Mouse (Mus musculus): Measurements from ENCODE around the gene Ctrb1. TPM values are rescaled to one million over a fixed set of nuclear protein-coding genes. Genes with fewer than 3 reads are reported as not detected.

Ctrb1 gene
- polyA plus RNA-seq, 1 experiment from 2014 or later: not detected

DNA sequence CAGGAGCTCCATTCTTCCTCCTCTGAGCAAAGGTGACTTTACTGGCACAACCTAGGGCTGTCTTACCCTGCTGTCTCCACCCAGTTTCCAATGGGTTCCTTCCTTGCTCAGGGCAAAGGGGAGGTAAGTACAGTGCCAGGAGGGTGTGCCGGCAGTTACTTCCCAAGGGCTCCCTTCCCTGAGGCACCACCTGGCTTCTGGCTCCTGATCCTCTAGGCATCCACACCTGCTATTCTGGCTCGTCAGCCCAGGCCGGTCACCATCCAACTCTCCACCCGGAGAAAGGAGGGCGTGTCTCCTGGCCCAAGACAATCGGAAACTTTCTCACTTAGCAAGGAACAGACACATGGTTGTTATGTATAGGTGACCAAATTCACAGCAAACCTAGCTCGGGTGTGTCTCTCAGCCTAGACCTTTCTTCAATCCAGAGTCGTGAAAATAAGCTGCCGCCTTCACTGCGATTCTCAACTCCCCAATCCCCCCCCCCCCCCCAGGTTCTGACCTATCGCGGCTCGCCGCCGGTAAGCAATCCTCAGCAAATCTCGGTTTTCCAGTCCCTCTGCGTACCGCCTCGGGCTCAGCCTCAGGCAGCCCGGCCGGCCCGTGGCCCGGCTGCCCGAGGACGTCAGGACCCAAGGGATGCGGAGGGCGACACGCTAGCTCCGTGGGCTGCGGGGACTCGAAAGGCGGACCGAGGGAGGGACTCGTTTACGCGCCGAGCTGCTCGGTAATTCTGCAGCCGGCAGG lies 40.6 kb upstream of the Ctrb1 start:
- DNase-seq (ENCODE audit: low spot score): no peak
- H3K27ac ChIP-seq: peak overlapping the region; percentile 95
- WGBS: under 1% methylated on average over 39 of the region's 39 CpGs

DNA sequence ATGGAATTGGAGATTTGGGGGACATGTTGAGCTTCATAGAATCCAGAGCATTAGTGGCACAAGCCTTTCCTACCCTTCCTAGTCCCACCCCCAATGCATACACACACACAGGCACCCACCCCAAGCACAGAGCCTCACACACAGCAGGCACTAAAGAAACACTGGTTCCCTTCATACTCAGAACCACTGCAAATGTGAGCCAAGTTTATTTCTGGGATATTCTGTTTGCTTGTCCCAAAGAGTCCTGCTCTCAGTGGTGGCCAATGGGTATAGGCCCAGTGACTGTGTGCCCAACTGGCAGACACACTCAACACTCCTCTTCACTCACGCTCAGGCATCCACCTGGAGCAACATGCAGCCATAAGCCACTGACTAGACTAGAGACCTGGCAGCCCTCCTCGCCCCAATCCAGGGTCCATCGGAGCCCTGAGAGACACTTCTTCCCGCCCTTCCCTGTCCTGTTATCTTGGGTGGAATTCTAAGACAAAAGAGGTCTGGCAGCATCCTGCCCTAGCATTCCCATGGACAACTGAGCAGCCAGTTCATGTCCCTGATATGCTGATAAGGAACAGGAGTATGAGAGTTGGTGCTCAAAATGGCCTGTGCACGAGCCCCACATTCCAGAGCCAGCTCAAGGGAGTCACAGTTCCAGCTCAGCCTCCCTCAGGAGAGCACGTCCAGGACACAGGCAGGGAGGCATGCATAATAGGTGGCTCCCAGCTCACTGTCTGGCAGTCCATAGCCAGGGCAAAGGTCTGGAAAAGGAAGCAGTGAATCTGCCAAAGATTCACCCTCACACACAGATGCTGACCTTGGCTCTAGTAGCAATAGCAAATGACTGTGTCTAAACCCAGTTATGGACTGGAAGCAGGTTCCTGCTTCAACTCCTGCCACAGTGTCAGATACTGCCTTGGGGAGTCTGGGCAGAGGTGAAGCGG lies 38.7 kb upstream of the Ctrb1 start:
- H3K27me3 ChIP-seq (ENCODE audit: insufficient read depth, poor library complexity, severe bottlenecking): no peaks in the 10 kb centered on the region
- H3K4me1 ChIP-seq: peaks cover 93% of the 10 kb centered on the region
- WGBS: 22% methylated on average over 7 of the region's 7 CpGs
- DNase-seq (ENCODE audit: low spot score): no peak
- H3K36me3 ChIP-seq: 0 out of 2 replicates have a peak, but pooled peaks cover 2% of the 10 kb centered on the region
- no peaks in the 10 kb centered on the region for H3K9me3 ChIP-seq
- H3K27ac ChIP-seq: peak overlapping the region; percentile 95
- peak overlapping the region; percentile 86 for H3K4me3 ChIP-seq

More for the DNA sequence above, 40.6 kb upstream of the Ctrb1 start:
- Histone ChIP-seq H3K36me3 (peaks cover 2% of the 10 kb centered on the region; the same call in 1 of the 2 replicates), H3K27me3 (ENCODE audit: insufficient read depth, poor library complexity, severe bottlenecking) (no peaks in the 10 kb centered on the region), H3K4me3 (peak overlapping the region; percentile 86), H3K9me3 (no peaks in the 10 kb centered on the region), H3K4me1 (peaks cover 95% of the 10 kb centered on the region)

DNA sequence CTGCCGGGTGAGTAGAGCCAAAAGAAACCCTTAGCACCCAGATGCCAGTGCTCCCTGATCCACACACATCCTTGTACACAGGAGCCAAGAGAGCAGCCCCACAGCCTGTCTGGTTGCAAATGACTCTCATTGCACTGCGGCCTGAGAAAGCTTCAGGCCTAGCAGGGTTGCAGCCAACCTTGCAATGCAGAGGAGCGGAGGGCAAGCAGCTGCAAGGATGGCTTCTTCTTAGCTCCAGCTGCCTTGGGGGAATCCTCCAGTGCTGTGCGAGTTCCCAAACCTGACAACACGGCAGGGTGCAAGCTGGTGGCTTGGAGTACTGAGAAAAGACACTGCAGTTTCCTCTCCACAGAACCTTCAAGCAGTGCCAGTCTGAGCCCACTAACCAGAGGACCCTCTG lies 37.7 kb upstream of the Ctrb1 start:
- peak overlapping the region; percentile 95 for H3K27ac ChIP-seq
- peaks cover 92% of the 10 kb centered on the region for H3K4me1 ChIP-seq
- H3K9me3 ChIP-seq: no peaks in the 10 kb centered on the region
- DNase-seq (ENCODE audit: low spot score): no peak
- H3K27me3 ChIP-seq (ENCODE audit: insufficient read depth, poor library complexity, severe bottlenecking): no peaks in the 10 kb centered on the region
- 74% methylated on average over 5 of the region's 5 CpGs for WGBS
- 0 out of 2 replicates have a peak, but pooled peaks cover 2% of the 10 kb centered on the region for H3K36me3 ChIP-seq
- H3K4me3 ChIP-seq: no peak overlapping the region

DNA sequence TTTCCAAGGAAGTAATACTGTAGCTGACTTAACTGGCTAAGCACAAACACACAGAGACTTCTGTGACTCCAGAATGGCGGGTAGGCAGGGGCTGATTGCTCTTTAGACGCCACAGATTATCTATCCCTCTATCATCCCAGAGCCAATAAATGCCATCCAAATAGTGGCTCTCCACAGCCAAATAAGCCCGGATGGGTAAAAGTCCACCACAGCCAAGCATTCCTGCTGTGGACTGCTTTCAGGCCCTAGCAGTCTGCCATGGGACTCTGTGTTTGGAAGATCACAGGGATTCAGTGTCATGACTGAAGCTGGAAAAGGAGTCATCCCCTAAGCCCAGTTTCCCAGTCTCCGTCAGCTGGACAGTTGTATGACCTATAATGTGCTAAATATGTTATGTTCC lies 36.7 kb upstream of the Ctrb1 start:
- DNase-seq (ENCODE audit: low spot score): no peak
- 65% methylated on average over 4 of the region's 4 CpGs for WGBS
- Histone ChIP-seq H3K27ac (peak overlapping the region; percentile 91; the same call in 1 of the 2 replicates), H3K4me3 (no peak overlapping the region), H3K4me1 (peaks cover 82% of the 10 kb centered on the region), H3K36me3 (0 out of 2 replicates have a peak, but pooled peaks cover 5% of the 10 kb centered on the region), H3K27me3 (ENCODE audit: insufficient read depth, poor library complexity, severe bottlenecking) (no peaks in the 10 kb centered on the region), H3K9me3 (no peaks in the 10 kb centered on the region)

DNA sequence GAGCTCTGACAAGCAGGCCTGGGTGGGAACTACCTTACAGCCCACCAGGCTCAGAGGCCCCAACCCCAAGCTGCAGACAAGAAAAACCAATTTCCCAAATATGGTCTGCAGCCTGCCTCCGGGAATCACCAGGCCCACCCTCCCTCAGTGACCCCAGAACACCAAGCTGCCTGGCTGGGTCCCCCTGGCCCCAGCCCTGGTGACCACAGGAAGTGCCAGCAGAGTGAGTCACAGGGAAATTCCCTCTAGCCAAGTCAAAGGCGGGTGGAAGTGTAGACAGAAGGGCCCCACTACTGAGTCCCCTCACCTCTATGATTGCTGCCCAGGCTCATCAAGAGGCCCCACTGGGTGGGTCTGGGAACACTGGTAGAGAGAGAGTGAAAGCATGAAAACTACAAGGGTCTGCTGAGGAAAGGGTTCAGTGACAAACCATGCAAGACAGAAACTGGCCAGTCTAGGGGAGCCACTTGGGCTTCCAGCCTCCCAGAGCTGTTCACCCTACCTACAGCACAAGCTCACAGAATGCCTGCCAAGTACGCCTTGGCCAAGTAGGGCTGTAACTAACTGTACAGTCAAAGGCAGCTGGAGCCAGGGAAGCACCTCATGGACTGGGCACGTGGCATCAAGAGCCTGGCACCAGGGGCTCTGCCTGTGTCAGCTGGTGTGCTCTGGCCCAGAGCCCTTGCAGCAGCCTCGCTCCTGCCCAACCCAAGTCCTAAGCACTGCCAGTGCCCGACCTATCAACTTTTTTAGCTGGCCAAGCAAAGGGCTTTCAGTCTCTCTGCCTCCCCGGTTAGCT lies 35.5 kb upstream of the Ctrb1 start:
- H3K27me3 ChIP-seq (ENCODE audit: insufficient read depth, poor library complexity, severe bottlenecking): no peaks in the 10 kb centered on the region
- peaks cover 9% of the 10 kb centered on the region for H3K36me3 ChIP-seq
- H3K27ac ChIP-seq: peak overlapping the region; percentile 91
- H3K4me1 ChIP-seq: peaks cover 77% of the 10 kb centered on the region
- H3K4me3 ChIP-seq: peak overlapping the region; percentile 36
- WGBS: 36% methylated on average over 7 of the region's 7 CpGs
- H3K9me3 ChIP-seq: no peaks in the 10 kb centered on the region
- peak; percentile 93 for DNase-seq (ENCODE audit: low spot score)

DNA sequence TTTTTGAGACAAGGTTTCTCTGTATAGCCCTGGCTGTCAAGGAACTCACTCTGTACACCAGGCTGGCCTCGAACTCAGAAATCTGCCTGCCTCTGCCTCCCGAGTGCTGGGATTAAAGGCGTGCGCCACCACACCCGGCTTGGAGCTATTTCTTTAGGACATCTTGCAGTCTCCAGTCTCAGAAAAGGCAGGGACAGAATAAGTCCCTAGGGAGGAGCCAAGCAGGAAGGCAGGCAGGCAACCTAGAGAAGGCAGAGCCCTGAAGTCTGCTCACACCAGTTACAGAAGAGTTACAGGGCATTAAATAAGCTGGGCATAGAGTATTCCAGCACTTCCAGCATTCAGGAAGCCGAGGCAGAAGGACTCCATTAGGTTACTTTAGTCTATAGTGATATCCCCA lies 34.5 kb upstream of the Ctrb1 start:
- Histone ChIP-seq H3K36me3 (peaks cover 19% of the 10 kb centered on the region), H3K27me3 (ENCODE audit: insufficient read depth, poor library complexity, severe bottlenecking) (no peaks in the 10 kb centered on the region), H3K4me1 (peaks cover 77% of the 10 kb centered on the region), H3K4me3 (no peak overlapping the region), H3K27ac (peak overlapping the region; percentile 91), H3K9me3 (no peaks in the 10 kb centered on the region)
- no peak for DNase-seq (ENCODE audit: low spot score)
- 88% methylated on average over 6 of the region's 6 CpGs for WGBS

DNA sequence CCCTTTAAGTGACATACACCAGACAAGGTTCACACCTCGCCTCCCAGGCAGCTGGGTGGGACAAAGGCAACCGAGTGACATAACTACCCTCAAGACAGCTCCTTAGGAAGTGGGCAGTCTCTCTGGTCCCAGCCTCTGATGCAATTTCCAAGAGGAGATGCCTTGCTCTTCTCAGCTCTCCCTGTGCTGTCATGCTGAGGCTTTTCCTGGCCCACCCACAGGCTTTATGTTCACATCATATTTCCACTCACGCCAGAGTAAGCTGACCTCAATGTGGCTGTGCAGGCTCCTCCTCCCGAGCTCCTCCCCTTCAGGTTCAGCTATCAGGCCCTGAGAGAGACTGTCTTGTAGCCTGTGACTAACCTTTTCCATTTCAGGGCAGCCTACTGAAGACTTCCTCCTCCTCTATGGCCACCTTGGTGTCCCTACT lies 29.3 kb upstream of the Ctrb1 start:
- H3K4me3 ChIP-seq: no peak overlapping the region
- WGBS: 51% methylated on average over 4 of the region's 4 CpGs
- H3K27ac ChIP-seq: peak overlapping the region; percentile 11; the same call in 1 of the 2 replicates
- H3K4me1 ChIP-seq: peaks cover 74% of the 10 kb centered on the region
- no peaks in the 10 kb centered on the region for H3K27me3 ChIP-seq (ENCODE audit: insufficient read depth, poor library complexity, severe bottlenecking)
- peaks cover 51% of the 10 kb centered on the region for H3K36me3 ChIP-seq
- no peak for DNase-seq (ENCODE audit: low spot score)
- no peaks in the 10 kb centered on the region for H3K9me3 ChIP-seq

DNA sequence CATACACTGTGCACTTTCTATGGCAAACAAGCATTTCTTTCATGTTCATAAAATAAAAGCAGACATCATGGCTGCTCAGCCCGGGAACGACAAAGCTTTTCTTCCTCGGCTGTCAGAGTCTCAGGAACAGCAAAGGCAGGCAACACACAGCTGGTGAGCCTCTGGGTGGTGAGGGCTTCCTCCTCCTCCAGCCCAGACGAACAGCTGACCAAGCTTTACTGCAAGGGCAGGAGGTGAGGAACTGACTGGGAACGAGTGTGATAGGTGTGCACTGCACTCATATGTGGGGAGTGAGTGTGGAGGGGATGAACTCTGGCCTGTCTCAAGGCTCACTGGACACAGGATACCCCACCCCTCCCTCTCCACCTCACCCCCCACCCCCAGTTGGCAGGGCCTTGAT lies 28.1 kb upstream of the Ctrb1 start:
- Histone ChIP-seq H3K4me1 (peaks cover 63% of the 10 kb centered on the region), H3K27me3 (ENCODE audit: insufficient read depth, poor library complexity, severe bottlenecking) (no peaks in the 10 kb centered on the region), H3K27ac (peak overlapping the region; percentile 23; the same call in 1 of the 2 replicates), H3K4me3 (no peak overlapping the region), H3K36me3 (peaks cover 63% of the 10 kb centered on the region), H3K9me3 (no peaks in the 10 kb centered on the region)
- DNase-seq (ENCODE audit: low spot score): no peak
- 61% methylated on average over 5 of the region's 5 CpGs for WGBS

DNA sequence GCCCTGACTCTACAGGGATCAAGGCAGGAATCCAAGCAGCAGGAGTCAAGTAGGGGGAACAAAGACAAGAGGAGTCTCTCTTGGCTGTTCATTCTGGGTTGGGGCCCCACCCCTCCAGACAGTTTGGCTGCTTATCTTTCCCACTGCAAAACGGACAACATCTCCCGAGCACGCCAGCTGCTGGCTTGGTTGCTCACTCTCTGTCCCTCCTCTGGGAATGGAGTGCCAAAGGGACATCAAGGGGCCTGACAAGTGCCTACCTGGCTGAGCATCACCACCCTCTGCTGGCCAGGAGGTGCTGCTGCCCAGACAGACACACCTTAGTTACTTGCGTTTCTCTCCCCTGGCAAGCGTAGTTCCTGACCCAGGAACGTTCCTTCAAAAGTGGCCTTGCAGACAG lies 27.1 kb upstream of the Ctrb1 start:
- no peaks in the 10 kb centered on the region for H3K9me3 ChIP-seq
- peak overlapping the region; percentile 35; the same call in 1 of the 2 replicates for H3K4me3 ChIP-seq
- peak overlapping the region; percentile 94 for H3K27ac ChIP-seq
- H3K4me1 ChIP-seq: peaks cover 67% of the 10 kb centered on the region
- no peak for DNase-seq (ENCODE audit: low spot score)
- peaks cover 73% of the 10 kb centered on the region for H3K36me3 ChIP-seq
- H3K27me3 ChIP-seq (ENCODE audit: insufficient read depth, poor library complexity, severe bottlenecking): no peaks in the 10 kb centered on the region
- WGBS: 32% methylated on average over 6 of the region's 6 CpGs

DNA sequence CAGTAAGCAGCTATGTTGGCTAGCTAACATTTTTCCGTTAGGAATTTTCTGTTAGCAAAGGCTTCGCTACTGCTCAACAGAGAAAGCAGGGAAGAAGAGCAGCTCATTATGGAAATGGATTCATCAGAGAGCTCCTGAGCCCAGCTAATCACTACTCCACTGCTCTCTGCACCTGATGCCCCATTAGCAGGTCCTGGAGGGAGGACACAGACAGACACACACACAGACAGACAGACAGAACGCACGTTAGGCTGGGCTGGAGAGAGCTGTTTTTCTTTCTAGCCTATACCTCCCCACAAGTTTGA lies 26.6 kb upstream of the Ctrb1 start:
- Histone ChIP-seq H3K27me3 (ENCODE audit: insufficient read depth, poor library complexity, severe bottlenecking) (no peaks in the 10 kb centered on the region), H3K27ac (peak overlapping the region; percentile 94), H3K4me1 (peaks cover 71% of the 10 kb centered on the region), H3K9me3 (no peaks in the 10 kb centered on the region), H3K4me3 (peak overlapping the region; percentile 35), H3K36me3 (peaks cover 74% of the 10 kb centered on the region)
- WGBS: 61% methylated on average over 4 of the region's 4 CpGs
- DNase-seq (ENCODE audit: low spot score): no peak

DNA sequence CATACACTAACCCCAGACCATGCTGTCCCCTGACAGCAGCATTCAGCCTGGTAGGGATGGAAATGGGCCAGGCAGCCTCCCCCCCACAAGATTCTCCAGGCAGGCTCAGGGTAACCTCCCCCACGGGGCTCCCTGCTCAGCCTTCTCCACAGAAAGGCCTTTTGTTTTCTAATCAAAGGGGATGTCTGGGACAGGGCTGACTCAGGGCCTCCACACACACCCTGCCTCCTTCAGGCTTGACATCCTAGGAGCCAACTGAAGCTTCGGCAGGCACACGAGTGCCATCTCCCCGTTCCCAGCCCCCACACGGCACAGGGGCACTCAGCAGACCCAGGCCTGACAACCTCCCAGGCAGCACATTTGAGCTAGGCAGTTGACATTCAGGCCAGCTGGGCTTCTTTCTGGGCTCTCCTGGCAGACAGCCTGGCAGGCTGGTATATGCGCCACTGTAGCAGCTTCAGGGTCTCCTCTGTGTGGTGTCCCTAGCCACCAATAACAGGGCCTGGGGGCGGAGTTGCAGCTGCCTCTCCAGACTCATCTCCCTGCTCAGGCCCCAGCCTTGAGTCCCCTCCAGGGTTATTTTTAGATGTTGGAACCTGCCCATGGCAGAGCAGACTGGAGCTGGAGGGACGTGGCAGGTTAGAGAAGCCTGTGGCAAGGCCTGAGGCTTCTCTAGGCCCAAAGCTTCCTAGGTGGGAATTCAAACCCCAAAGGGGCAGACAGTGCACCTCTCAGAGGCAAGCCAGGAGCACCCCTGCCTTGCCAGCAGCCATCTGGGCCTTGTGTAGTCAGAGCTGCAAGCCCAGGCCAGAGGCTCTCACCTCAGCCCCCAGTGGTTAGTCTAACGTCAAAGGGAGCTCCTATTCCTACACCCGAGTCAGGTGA lies 26.0 kb upstream of the Ctrb1 start:
- Histone ChIP-seq H3K9me3 (no peaks in the 10 kb centered on the region), H3K4me1 (peaks cover 71% of the 10 kb centered on the region), H3K27ac (peak overlapping the region; percentile 94), H3K27me3 (ENCODE audit: insufficient read depth, poor library complexity, severe bottlenecking) (no peaks in the 10 kb centered on the region), H3K4me3 (peak overlapping the region; percentile 35), H3K36me3 (peaks cover 79% of the 10 kb centered on the region)
- DNase-seq (ENCODE audit: low spot score): peak; percentile 92
- WGBS: 40% methylated on average over 10 of the region's 10 CpGs

DNA sequence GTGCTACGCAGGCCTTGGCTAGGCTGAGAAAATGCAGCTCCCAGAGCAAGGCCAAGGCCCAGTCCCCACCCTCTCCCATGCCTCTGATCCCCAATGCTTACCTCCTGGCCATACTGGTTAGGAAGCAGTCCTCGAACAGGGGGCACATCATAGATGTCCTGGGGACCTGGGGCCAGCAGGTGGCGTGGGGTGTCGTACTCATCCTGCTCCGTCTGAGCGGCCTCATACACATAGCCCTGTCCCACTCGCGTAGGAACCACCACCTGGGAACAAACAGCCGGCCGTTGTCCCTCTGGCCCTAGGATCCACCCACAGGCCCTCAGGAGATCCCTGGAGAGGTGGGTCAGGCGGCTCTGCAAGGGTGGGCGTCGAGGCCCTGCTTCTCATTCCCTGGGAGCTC lies 24.7 kb upstream of the Ctrb1 start:
- H3K4me3 ChIP-seq: no peak overlapping the region
- H3K27me3 ChIP-seq (ENCODE audit: insufficient read depth, poor library complexity, severe bottlenecking): no peaks in the 10 kb centered on the region
- no peaks in the 10 kb centered on the region for H3K9me3 ChIP-seq
- WGBS: 80% methylated on average over 13 of the region's 13 CpGs
- DNase-seq (ENCODE audit: low spot score): no peak
- peaks cover 61% of the 10 kb centered on the region for H3K4me1 ChIP-seq
- peak overlapping the region; percentile 94 for H3K27ac ChIP-seq
- H3K36me3 ChIP-seq: peaks cover 82% of the 10 kb centered on the region
